Mouse (Mus musculus) spleen, postnatal 36 days (tissue): ENCODE data around the gene Zfp961.
A peak's percentile ranks its signal among the peaks of the same experiment; 100 is the strongest.
"Not testable (repeated sequence)": the region's sequence is repeated elsewhere in the genome, so short reads cannot be mapped to it uniquely, and the experiment has no call there.

Experiments used
- DNase-seq, 2 experiments: peaks; one replicate each; pipeline ENCODE4 v3.0.0; 2022; ENCODE audit warnings: low spot score in 2 of 2, mixed read lengths in 1 of 2

Zfp961 gene

DNA sequence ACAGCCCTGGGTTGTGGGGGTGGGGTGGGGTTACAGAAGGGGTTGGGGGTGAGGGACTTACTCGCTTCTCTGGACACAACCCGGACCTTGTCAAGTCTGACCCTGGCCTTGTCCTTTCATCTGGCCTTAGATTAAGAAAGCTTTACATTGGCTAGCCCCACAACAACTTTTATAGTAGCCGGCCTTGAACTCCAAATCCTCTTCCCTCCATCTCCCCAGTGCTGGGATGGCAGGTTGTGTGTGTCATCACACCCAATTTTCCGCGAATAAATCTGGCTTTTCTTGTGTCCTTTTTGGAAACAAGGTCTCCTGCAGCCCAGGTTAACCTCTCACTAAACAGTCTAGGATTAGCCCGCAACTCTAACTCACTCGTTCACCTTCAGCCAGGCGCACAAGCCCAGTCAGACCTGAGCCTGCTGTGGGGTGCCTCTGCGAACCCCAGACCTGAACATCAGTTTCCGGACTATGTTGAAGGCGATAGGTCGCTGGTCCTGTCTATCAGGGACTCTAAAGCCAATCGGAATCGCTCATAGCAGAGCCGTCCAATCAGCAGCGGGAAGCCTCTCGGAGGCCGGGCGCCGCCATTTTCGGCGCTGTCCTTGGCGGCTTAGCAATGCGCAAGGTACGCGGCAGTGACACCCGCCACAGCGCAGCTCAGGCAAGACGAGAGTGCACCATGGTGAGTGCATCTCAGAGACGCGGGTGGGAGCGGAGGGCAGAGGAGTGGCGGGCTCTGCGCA is at the start of gene Zfp961:
Zfp961 (plus strand) TSS at position 557 of the 740 bp plus-strand sequence.
- DNase-seq = peak; percentile 97

DNA sequence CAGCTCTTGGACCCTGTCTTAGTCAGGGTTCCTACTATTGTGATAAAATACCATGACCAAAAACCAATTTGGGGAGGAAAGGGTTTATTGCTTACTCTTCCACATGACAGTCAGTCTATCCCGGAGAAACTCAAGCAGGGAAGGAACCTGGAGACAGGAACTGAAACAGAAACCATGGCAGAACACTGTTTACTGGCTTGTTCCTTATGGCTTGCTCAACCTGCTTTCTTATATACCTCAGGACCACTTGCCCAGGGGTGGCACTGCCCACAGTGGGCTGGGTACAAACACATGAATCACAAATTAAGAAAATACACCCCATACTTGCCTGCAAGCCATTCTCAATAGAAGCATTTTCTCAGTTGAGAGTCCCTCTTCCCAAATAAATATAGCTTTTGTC is 47.8 kb upstream of the Zfp961 start:
- DNase-seq = not testable (repeated sequence)

DNA sequence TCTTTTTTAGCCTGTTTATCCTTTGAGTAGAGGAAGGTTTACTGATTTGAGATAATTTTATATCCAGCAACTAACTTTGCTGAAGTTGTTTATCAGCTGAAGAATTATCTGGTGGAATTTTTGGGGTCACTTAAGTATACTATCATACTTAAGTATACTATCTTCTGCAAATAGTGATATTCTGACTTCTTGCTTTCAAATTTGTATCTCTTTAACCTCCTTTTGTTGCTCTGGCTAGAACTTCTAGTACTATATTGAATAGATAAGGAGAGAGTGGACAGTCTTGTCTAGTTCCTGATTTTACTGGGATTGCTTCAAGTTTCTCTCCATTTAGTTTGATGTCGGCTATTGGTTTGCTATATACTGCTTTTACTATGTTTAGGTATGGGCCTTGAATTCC is 44.0 kb upstream of the Zfp961 start:
- DNase-seq = no peak

DNA sequence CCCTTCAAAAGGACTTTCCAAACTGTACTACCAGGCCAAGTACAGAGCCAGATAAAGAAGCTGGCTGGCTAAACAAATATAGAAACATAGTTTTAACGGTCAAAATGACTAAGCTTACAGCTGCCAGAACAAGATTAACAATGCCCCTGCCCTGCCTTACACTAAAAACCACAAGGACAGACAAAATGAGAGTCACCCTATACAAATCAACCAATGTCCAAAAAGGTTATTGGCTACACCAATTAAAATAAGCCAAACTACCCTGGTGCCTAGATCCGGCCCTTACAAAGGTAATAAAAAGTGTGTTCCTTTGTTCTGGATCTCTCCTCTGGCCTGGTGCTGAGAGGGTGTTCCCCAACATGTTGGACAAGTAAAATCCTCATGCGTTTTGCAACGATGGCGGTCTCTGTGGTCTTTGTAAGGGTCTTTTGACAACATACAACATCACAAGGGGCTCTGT is 43.0 kb upstream of the Zfp961 start:
- DNase-seq = no peak

DNA sequence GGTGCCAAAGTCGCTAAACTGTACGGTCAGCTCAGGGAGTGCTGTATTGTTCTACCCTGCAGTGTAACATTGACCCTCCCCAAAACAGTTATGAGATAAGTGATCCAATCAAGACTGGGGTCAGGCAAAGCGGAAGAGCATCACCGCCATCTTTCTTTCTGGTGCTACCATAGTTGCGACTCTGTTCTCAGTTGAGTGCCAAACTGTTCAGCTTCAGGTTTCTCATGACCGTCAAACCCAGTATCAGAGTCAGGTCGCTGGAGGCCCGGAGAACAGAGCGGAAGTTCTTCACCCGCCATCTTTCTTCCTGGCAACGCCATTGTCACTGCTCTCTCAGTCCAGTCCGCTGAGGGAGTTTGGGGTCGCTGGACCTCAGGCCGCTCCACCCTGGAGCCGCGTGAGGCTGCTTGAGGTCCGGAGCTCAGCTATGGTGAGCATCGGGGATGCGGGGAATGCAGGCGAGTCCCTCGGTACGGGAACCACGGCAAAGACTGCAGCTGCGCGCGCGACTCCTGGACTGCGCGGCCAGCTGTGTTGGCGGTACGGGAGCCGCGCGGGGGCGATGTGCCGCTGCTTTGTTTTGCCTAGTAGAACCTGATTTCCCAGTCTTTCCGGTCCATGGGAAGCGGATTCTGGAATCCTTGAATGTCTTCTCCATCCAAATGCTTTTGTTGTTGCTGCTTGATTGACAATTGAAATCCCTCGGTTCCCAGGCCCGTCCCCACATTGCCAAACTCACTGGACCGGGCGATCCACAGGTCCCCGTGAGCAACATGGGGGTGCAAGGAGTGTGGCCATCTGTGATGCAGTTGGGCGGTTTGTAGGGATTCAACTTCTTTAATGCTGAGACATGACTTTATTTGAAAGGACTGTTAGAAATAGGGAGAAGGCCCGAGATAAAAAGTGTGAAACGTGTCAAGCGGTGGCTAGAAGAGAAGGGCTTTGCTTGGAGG is 42.3 kb upstream of the Zfp961 start, which contains the start of the genes Zfp882 and Zfp617:
Zfp882 (plus strand) TSS at position 300 of the 953 bp plus-strand sequence.
Zfp617 (plus strand) TSS at position 327 of the 953 bp plus-strand sequence.
- peak; percentile 82 to 83 for DNase-seq

DNA sequence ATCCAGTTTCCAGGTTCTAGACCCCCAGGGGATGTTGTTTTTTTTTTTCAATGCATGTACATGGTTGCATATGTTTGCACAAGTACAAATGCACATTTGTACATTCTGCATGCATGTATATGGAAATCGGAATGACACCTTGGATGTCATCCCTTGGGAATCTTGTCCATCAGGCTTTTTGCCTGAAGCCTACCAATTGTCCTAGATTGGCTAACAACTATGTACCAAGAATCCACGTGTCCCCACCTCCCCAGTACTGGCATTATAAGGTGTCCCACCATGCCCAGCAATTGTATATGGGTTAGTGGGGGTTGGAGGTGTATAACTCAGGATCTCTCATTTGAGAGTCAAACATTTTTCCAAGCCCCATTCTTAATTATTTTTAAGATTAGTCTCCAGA is 38.6 kb upstream of the Zfp961 start:
- no peak for DNase-seq

DNA sequence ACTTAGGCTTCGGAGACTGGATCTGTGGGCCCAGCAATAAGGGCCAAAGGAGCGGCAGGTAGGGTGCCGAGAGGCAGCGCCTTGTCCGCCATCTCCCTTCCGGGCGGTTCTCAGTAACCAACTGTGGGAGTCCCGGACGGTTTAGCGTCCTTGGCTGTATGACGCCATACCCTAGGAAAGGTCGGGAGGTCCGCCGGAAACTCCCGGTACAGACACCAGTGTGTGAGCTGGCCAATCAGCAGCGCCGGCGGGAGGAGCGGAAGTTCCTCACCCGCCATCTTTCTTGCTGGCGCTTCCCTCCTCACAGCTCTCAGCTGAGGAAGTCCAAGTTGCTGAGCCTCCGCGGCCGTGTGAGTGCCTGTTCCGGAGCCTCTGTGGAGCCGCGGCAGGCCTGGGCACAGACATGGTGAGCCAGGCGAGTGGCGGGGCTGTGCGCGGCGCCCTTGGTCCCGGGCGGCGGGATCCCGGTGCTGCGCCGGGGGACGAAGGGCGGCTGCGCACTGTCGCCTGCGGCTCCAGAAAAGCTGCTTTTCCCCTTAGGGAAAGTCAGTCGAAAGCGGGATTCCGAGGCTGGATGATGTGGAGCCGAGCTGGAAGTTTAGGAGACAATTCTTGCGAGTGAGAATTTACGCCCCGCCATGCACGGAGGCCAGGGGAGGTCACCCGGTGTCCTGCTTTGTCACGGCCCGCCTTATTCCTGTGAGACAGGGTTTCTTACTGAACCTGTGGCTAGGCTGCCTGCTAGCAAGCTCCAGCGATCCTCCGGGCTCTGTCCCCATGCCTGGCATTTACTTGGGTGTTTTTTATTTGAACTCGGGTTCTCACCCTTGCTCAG is 28.1 kb upstream of the Zfp961 start:
- DNase-seq = peak; percentile 94 to 95

DNA sequence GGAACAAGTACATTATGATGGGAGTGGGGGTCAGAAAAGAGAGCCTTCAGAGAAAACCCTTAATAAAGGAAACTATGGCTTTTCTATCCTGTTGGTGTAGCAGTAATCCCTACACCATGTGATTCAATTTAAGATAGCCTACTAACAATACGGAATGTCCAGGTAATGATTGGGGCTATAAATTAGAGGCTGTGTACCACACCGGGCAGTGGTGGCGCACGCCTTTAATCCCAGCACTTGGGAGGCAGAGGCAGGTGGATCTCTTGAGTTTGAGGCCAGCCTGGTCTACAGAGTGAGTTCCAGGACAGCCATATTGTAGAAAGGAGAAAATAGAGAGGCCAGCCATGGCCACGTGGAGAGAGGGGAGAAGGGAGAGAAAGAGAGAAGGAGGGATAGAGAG is 25.0 kb upstream of the Zfp961 start:
- no peak for DNase-seq

DNA sequence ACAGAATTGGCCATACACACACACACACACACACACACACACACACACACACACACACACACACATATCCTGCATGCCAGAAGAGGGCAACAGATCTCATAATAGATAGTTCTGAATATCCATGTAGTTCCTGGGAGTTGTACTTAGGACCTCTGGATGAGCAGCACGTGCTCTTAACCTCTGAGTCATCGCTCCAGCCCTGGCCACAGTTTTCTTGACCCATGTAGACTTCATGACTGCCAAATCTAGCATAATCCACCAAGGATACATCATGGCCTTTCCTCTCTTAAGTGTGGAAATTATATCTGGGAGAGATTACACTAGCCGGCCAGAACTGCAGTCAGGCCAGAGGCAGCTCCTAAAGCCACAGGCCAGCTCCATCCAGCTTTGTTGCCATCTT is 24.3 kb upstream of the Zfp961 start:
- DNase-seq = peak in 1 of 2 experiments; percentile 16

DNA sequence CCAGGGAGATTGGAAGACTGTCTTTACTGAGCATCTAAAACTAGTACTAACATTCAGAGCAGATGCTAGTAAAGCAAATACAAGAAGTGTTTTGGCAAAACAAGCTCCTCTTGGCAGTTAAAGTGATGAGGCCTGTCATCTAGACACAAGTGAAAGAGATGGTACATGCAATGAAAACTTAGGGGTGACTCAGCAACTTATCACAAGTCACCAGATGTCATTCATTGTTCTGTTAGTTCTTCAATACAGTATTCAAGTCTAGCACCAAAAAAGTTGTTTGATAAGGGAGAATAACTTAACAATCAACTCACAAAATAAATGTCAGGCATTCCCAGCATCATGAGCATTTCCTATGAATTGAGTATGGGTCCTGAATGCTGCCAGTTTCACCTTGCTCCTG is 23.1 kb upstream of the Zfp961 start:
- no peak for DNase-seq

DNA sequence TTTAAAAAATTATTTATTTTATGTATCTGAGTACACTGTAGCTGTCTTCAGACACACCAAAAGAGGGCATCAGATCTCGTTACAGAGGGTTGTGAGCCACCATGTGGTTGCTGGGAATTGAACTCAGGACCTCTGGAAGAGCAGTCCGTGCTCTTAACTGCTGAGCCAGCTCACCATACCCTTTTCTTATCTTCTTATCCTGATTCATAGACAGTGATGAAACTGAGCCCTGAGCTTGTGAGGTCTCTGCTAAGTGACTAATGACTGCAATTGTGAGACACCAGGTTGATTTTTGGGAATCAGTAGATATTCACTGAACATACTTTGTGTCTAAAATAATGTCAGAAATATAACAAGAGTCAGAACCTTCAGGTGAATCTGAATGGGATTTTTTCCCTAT is 12.8 kb upstream of the Zfp961 start:
- DNase-seq = not testable (repeated sequence)

DNA sequence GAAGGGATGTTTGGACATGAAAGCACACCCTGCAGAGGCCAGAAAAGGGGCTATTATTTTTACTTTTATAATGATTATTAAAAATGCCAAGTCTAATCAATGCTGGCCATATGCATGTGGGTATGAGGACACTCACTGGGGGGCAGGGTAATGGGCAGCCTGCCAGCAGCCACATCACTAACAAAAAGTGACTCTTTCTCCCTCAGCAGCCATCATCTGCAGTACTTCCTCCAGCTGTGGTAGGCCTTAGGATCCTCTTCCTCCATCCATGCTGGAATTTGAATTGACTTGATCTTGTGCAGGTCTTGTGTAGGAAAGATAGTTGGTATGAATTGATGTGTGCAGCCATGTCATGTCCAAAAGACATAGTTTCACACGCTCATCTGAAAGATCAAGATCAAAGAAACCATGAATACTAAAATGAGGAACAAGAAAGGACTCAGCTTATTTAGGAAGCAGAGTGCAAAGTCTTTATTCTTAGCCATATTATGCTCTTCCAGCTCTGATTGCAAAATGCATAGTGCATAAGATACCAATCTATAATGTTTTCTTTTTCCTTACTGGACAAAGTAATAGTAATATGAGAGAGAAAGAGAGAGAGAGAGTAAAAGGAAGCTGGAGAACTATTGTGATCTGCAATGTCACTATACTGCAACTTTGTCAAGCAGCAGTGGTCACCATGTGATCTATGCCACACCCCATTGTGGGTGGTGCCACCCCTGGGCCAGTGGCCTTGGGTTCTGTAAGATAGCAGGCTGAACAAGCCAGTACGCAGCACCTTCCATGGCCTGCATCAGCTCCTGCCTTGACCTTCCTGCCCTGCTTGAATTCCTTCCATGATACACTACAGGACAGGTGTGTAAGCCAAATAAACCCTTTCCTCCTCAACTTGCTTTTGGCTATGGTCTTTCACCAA is 10.3 kb upstream of the Zfp961 start:
- peak; percentile 54 to 72 for DNase-seq

DNA sequence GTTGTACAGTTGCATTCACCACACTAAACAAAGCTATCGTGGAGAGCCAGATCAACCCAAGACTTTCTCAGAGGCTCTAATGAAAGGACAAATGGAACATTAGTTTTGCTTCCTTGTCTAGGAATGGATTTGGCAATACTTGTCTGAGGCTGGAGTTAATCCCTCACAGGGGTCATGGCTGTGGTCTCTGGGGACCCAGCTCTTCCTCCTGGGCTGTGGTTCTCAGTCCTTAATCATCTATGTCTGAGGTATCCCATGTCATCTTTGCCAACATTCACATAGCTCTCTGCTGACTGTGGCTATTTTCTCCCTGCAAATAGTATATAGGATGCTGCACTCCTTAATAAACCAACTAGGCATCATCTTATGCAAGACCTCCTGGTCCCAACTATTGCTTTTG is 9.1 kb upstream of the Zfp961 start:
- no peak for DNase-seq

DNA sequence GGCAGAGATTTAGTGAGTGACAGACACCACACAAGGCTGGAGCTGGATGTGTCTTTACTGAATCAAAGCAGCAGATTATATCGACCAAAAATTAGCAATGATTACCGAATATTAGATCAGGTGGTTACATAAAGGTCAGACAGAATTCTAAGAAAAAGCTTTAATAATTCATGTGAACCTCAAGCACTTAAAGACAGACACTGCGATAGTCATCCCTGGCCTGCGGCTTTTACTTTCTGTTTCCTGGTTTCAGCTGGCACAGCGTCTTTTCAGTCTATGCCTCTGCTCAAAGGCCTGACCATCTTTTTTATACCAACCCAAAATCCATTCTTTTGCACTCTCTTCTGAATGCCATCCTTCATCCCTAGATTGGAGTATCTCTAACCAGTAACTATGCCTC is 2.2 kb upstream of the Zfp961 start:
- DNase-seq = no peak

DNA sequence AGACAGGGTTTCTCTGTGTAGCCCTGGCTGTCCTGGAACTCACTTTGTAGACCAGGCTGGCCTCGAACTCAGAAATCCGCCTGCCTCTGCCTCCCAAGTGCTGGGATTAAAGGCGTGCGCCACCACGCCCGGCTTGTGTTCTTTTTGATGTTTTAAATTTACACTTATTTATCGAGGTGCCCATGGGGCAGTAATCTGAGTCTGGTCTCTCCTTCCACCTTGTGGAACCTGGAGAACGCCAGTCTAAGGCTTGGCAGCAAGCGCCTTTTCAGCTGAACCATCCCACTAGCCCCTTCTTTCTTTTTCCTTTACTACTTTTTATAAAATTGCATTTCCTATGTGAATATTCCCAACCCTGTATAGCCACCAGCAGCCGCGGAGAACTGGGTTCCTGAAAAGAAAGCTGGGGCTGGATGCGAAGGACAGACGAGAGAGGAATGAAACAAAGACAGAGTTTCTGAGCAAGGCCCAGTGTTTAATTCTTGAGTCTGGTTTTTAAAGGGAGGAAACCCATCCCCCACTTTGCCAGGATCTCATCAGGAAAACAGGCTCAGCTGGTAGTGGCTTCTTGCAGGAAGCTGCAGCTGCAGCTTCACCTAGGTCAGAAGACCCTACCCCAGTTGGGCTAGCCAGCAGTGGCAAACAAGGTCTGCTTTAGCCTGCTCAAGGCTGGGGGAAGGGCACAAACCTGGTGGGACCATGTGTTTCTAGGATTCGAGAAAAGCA is 761 bp downstream of the Zfp961 start:
- no peak for DNase-seq

DNA sequence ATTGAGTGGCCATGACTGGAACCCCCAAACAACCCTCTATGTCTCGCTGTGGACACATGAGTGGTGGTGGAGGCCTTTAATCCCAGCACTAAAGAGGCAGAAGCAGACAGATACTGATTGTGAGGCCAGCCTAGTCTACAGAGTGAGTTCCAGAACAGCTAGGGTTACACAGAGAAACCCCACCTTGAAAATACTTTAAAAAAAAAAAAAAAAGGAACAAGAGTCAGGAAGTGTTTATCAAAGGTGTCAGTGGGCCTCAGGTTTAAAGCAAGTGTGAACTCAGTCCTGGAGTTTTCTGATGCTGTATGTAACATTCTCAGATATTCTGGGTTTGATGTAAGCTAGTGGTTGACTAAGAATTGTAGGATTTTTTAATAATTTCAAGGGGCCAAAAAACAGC is 1.7 kb downstream of the Zfp961 start:
- DNase-seq = no peak

DNA sequence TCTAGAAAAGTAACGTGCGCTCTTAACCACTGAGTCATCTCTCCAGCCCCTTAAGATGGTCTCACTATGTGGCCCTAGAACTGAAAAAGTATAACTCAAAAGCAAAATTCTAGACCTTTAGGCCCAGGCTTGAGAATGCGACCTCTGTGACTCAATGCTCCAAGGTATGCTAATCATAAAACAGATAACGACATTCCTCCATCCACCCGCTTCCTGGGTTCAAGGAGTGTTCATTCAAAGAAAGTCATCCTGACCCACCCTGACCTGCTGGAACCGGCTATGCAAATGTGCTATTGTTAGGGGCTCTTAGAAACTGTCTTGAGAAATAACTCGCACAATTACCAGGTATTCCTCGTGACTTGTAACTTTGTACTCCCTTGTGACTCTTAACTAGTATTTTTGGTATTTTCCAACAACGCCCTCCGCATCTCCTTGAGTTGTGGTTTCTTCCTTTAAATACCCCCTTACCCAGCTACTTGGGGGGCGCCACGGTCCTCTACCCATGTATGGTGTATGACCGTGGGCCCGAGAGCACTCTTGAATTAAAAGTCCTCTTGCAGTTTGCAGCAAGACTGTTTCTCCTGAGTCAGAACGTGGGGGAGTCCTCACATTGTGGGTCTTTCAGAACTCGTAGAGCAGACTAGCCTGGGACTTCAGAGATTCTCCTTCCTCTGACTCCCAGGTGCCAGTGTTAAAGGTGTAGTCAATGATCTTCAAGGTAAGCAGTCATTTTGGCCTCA is 2.3 kb downstream of the Zfp961 start:
- not testable (repeated sequence) for DNase-seq

DNA sequence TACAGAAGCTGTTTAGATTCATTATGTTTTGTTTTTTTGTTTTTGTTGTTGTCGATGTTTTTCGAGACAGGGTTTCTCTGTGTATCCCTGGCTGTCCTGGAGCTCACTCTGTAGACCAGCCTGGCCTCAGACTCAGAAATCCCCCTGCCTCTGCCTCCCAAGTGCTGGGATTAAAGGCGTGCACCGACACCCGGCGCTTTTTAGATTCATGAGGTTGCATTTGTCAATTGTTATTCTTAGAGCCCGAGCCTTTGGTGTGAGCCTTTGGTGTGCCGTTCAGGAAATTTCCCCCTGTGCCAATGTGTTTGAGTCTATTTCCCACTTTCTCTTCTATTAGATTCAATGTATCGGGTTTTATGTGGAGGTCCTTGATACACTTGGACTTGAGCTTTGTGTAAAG is 3.8 kb downstream of the Zfp961 start:
- no peak for DNase-seq

DNA sequence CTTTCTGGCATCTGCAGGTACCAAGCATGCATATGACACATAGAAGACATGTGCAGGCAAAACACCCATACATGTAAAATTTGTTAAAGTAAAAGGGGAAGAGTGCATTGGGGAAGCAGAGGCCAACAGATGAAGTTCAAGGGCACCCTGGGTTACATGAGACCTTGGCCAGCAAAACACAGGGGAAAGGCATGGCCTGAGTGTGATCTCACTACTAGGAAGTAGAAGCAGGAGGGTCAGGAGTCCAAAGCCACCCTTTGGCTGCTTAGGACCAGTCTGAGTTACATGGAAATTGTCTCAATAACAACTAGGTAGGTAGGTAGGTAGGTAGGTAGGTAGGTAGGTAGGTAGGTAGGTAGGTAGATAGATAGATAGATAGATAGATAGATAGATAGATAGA is 9.6 kb downstream of the Zfp961 start:
- no peak for DNase-seq
